Mouse (Mus musculus): ENCODE results near the gene Als2cr12.

- TF ChIP-seq CTCF (conservative IDR thresholded peaks at IDR 0.05; ENCODE audit: low read length) (no peak), NANOG (IDR thresholded peaks at IDR 0.05; ENCODE audit: borderline replicate concordance, low read length) (no peak)
Measured at GRCm38 (mm10) chr1:58720988-58721387, 25.2 kb upstream of the Als2cr12 start.
